Mouse (Mus musculus) E14TG2a.4 (cell line): ENCODE results near the gene Pgm2.

Experiments
- CTCF ChIP-seq: conservative IDR thresholded peaks from 2 replicates; pipeline ENCODE4 v1.5.1; 2014; ENCODE audit warnings: low read length
- NANOG ChIP-seq: IDR thresholded peaks from 2 replicates; pipeline ENCODE4 v1.6.1; 2014; ENCODE audit warnings: borderline replicate concordance, low read length, mixed read lengths

DNA sequence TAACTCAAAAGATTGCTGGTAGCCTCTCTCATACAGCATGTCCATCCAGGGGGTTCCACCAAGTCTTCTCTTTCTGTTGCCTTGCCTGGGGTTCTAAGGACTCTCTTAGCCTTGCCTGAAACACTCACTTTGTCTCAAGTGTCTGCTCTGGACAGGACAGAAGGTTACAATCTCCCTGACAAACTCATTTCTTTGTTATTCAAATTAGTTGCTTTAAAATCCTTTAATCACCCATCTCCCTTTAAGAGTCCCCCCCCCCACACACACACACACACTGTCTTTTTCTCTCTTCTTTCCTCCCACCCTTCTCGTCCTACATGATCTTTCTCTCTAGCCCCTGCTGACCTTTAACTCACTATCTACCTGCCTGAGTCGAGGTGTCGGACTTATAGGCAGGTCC is 44.1 kb upstream of the Pgm2 start:
- TF ChIP-seq CTCF (no peak), NANOG (peak; percentile 79; the same call in 1 of the 2 replicates)
